Mouse (Mus musculus): ENCODE measurements around the gene Ocln. TPM values are rescaled to one million over a fixed set of nuclear protein-coding genes. Genes with fewer than 3 reads are reported as not detected.
"Not testable (repeated sequence)": the region's sequence is repeated elsewhere in the genome, so short reads cannot be mapped to it uniquely, and the experiment has no call there.

Ocln gene
- polyA plus RNA-seq, 1 experiment from 2014 or later = 7.4 TPM

DNA sequence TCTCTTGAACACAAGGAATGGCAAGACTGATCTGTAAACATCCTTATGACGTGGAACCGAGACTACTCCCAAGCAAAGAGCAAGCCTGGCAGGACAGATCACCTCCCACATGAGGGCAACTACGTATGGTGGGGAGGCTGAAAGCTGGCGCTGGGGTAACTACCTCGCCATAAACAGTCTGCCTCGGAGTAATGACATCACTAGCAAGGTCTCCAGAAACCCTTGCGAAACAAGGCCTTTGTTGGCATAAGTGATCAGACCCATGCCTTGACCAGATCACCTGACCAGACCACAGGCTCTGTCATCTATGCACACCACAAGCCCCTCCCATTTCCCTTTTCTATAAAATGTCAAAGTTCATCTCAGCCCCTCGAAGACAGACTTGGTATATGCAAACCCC, 59.2 kb downstream of the Ocln start:
- Histone ChIP-seq H3K4me1 (ENCODE audit: control insufficient read depth, insufficient read depth, low read length) (no peaks in the 10 kb centered on the region), H3K9me3 (ENCODE audit: control insufficient read depth, low read length) (no peaks in the 10 kb centered on the region), H3K4me2 (ENCODE audit: low read depth, low read length) (no peak overlapping the region), H3K9ac (ENCODE audit: low read depth, low read length) (no peak overlapping the region), H3K4me3 (ENCODE audit: low read depth, low read length) (no peak overlapping the region), H3K36me3 (ENCODE audit: control insufficient read depth, insufficient read depth, low read length) (peaks cover 10% of the 10 kb centered on the region), H3K27me3 (replicated peaks; ENCODE audit: control insufficient read depth, insufficient read depth, low read length) (no peaks in the 10 kb centered on the region), H3K27ac (replicated peaks; ENCODE audit: low read depth, low read length) (no peak overlapping the region)
- ATAC-seq (ENCODE audit: low read depth) (no peak), DNase-seq (ENCODE audit: low spot score) (no peak)
- WGBS = 77% methylated on average over 8 of the region's 8 CpGs

DNA sequence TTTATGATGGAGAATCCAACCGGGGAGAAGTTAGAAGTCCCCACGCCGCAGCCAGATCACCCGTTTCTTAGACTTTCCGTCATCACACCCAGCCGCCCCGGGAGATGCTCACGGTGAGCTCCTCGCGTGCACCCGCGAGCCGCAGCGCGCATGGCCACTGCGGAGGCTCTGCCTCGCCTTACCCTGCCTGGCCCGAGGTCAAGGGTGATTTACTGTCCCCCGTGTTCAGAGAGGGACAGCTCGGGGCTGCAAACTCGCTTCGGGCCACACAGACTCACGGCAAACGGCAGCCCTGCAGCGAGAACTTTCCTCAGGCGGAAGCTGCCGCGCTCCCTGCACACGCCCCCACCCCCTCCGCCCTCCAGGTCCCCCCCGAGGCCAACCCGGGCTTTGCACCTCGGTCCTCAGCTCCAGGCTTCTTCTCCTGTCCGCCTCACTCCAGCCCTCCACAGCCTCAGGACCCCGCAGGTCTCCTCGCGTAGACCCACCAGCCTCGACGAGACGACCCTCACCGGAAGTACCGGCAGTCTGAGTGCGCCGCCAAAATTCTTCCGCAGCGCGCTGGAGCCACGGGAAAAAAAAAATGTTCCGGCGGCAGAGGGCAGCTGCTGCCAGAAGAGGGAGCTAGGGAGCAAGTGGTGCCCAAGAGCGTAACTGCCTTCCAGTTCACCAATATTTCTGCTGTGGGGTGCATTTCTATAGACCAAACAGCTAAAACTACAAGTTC, 60.3 kb downstream of the Ocln start, which contains the start of gene Gtf2h2:
Gtf2h2 (minus strand) TSS at position 519 of the 727 bp plus-strand sequence.
- Histone ChIP-seq H3K4me3 (ENCODE audit: low read depth, low read length) (peak within 1 kb of the TSS; percentile 92), H3K9me3 (ENCODE audit: control insufficient read depth, low read length) (no peaks in the 10 kb centered on the region), H3K4me1 (ENCODE audit: control insufficient read depth, insufficient read depth, low read length) (no peaks in the 10 kb centered on the region), H3K36me3 (ENCODE audit: control insufficient read depth, insufficient read depth, low read length) (peaks cover 21% of the 10 kb centered on the region), H3K4me2 (ENCODE audit: low read depth, low read length) (peak within 1 kb of the TSS; percentile 76), H3K9ac (ENCODE audit: low read depth, low read length) (peak within 1 kb of the TSS; percentile 88), H3K27ac (replicated peaks; ENCODE audit: low read depth, low read length) (peak within 1 kb of the TSS; percentile 80), H3K27me3 (replicated peaks; ENCODE audit: control insufficient read depth, insufficient read depth, low read length) (no peaks in the 10 kb centered on the region)
- peak; percentile 86 for DNase-seq (ENCODE audit: low spot score)
- peak; percentile 85 for ATAC-seq (ENCODE audit: low read depth)
- under 1% methylated on average over 42 of the region's 51 CpGs for WGBS

DNA sequence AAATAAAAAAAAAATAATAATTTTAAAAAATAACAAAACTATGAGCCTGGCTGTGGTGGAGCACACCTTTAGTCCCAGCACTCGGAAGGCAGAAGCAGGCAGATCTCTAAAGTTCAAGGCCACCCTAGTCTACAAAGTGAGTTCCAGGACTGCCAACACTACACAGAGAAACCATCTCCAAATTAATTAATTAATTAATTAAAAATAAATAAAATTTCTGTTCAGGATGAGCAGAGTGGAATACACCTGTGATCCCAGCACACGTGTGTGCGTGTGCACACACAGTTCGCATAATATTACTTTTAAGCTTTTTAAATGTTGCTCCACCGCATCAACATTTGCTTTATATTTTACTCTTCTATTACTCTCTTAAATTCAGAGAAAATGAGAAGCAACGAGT, 60.9 kb downstream of the Ocln start:
- H3K9me3 ChIP-seq (ENCODE audit: control insufficient read depth, low read length) = no peaks in the 10 kb centered on the region
- ATAC-seq (ENCODE audit: low read depth) = peak; percentile 10; the same call in 1 of the 2 replicates
- 14% methylated on average over 6 of the region's 6 CpGs for WGBS
- peak overlapping the region; percentile 80; the same call in 1 of the 2 replicates for H3K27ac ChIP-seq (replicated peaks; ENCODE audit: low read depth, low read length)
- H3K4me3 ChIP-seq (ENCODE audit: low read depth, low read length) = peak overlapping the region; percentile 92
- no peaks in the 10 kb centered on the region for H3K4me1 ChIP-seq (ENCODE audit: control insufficient read depth, insufficient read depth, low read length)
- peak overlapping the region; percentile 88 for H3K9ac ChIP-seq (ENCODE audit: low read depth, low read length)
- peak overlapping the region; percentile 76 for H3K4me2 ChIP-seq (ENCODE audit: low read depth, low read length)
- no peaks in the 10 kb centered on the region for H3K27me3 ChIP-seq (replicated peaks; ENCODE audit: control insufficient read depth, insufficient read depth, low read length)
- DNase-seq (ENCODE audit: low spot score) = no peak
- peaks cover 27% of the 10 kb centered on the region for H3K36me3 ChIP-seq (ENCODE audit: control insufficient read depth, insufficient read depth, low read length)

DNA sequence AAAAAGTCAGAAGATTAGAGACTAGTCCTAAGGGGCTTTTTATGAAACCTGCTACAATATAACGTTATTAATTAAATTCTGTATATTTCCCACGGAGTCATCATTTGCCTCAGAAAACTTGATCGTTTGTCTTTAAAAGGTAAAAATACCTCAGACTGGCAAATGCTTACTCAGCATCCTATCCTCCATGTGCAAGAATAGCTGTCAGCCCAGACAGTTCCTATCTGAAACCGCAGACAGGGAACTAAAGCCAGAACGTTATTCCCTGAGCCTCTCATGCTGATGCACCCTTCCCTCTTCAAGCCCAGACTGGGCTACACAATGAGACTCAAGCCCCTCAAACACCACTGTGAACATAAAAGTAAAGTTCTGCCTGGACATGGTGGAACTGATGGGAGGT, 62.1 kb downstream of the Ocln start:
- H3K4me2 ChIP-seq (ENCODE audit: low read depth, low read length) = no peak overlapping the region
- H3K9me3 ChIP-seq (ENCODE audit: control insufficient read depth, low read length) = no peaks in the 10 kb centered on the region
- H3K9ac ChIP-seq (ENCODE audit: low read depth, low read length) = no peak overlapping the region
- 89% methylated on average over 5 of the region's 5 CpGs for WGBS
- no peak overlapping the region for H3K27ac ChIP-seq (replicated peaks; ENCODE audit: low read depth, low read length)
- no peak for ATAC-seq (ENCODE audit: low read depth)
- peaks cover 35% of the 10 kb centered on the region for H3K36me3 ChIP-seq (ENCODE audit: control insufficient read depth, insufficient read depth, low read length)
- H3K4me3 ChIP-seq (ENCODE audit: low read depth, low read length) = no peak overlapping the region
- no peaks in the 10 kb centered on the region for H3K4me1 ChIP-seq (ENCODE audit: control insufficient read depth, insufficient read depth, low read length)
- no peaks in the 10 kb centered on the region for H3K27me3 ChIP-seq (replicated peaks; ENCODE audit: control insufficient read depth, insufficient read depth, low read length)
- no peak for DNase-seq (ENCODE audit: low spot score)

DNA sequence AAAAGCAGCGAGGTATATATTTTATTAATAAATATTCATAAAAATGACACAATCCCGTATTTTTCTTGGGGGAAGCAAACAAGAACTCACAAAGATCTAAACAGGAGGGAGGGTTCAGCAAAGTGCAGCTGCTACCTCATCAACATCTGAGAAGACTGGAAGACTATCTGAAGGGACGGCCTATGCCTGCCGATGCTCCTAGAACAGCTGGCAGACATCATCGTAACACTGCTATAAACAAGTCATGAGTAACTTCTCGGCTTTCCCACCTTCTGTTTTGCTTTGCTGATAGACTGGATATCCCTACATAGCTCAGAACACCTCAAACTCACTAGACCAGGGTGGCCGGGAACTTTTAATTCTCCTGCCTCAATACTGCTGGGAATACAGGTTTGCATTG, 68.9 kb downstream of the Ocln start:
- DNase-seq (ENCODE audit: low spot score) (no peak), ATAC-seq (ENCODE audit: low read depth) (no peak)
- no peak overlapping the region for H3K4me2 ChIP-seq (ENCODE audit: low read depth, low read length)
- H3K9ac ChIP-seq (ENCODE audit: low read depth, low read length) = no peak overlapping the region
- H3K27me3 ChIP-seq (replicated peaks; ENCODE audit: control insufficient read depth, insufficient read depth, low read length) = no peaks in the 10 kb centered on the region
- H3K4me1 ChIP-seq (ENCODE audit: control insufficient read depth, insufficient read depth, low read length) = no peaks in the 10 kb centered on the region
- WGBS = 86% methylated on average over 7 of the region's 7 CpGs
- peaks cover 77% of the 10 kb centered on the region for H3K36me3 ChIP-seq (ENCODE audit: control insufficient read depth, insufficient read depth, low read length)
- H3K27ac ChIP-seq (replicated peaks; ENCODE audit: low read depth, low read length) = no peak overlapping the region
- H3K9me3 ChIP-seq (ENCODE audit: control insufficient read depth, low read length) = no peaks in the 10 kb centered on the region
- H3K4me3 ChIP-seq (ENCODE audit: low read depth, low read length) = no peak overlapping the region

DNA sequence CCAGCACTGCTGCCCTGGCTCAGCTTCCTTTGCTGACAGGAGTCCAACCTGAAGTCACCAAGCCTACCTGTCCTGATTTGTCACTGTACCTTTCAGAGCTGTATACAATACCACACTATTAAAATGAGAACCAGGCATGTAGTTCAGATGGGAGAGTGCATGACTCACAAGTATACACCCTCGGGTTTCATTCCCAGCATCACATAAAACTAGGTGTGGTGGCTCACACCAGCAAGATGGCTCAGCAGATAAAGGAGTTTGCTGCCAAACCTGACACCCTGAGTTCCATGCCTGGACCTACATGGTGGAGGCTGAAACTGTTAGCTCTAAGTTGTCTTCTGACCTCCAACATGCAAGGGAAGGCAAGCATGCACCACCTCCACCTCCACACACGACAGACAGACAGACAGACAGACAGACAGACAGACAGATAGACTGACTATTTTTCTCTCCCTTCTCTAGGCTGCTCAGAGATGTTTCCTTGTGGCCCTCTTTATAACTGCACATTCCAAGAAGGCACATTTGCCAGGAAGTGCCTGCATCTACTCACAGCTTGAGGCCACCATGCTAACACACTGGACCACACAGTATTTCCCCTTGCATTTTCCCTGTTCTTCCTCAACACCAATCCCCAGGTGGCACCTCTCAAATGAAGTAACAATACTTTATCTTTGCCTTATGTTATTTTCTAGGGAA, 88.8 kb downstream of the Ocln start:
- ATAC-seq (ENCODE audit: low read depth) = no peak
- peaks cover 57% of the 10 kb centered on the region for H3K36me3 ChIP-seq (ENCODE audit: control insufficient read depth, insufficient read depth, low read length)
- no peak overlapping the region for H3K4me3 ChIP-seq (ENCODE audit: low read depth, low read length)

DNA sequence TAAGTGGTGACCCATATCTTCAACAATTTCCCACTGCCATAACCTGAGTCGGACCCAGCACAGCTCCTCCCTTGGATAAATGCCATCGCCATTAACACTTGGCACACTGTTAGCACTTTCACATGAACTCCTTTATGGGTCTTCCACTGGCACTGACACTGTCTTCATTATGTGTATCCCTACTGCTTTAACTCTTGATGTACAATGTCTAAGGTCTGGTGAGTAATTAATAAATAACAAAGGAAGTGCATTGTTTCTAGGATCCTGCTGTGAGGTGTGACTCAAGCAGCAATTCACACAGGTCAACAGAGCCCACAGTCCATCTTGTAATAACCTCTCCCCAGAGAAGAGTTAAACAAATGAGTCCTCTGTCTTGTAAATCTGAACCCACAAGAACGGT, 91.2 kb downstream of the Ocln start:
- H3K4me1 ChIP-seq (ENCODE audit: control insufficient read depth, insufficient read depth, low read length) = no peaks in the 10 kb centered on the region
- no peak for ATAC-seq (ENCODE audit: low read depth)
- 74% methylated on average over 3 of the region's 3 CpGs for WGBS
- H3K27me3 ChIP-seq (replicated peaks; ENCODE audit: control insufficient read depth, insufficient read depth, low read length) = no peaks in the 10 kb centered on the region
- H3K27ac ChIP-seq (replicated peaks; ENCODE audit: low read depth, low read length) = no peak overlapping the region
- no peak overlapping the region for H3K9ac ChIP-seq (ENCODE audit: low read depth, low read length)
- H3K4me3 ChIP-seq (ENCODE audit: low read depth, low read length) = no peak overlapping the region
- H3K36me3 ChIP-seq (ENCODE audit: control insufficient read depth, insufficient read depth, low read length) = peaks cover 36% of the 10 kb centered on the region
- no peaks in the 10 kb centered on the region for H3K9me3 ChIP-seq (ENCODE audit: control insufficient read depth, low read length)
- no peak for DNase-seq (ENCODE audit: low spot score)
- H3K4me2 ChIP-seq (ENCODE audit: low read depth, low read length) = no peak overlapping the region

More for the DNA sequence above, 88.8 kb downstream of the Ocln start:
- no peak for DNase-seq (ENCODE audit: low spot score)
- peaks cover 14% of the 10 kb centered on the region; the same call in 1 of the 2 replicates for H3K9me3 ChIP-seq (ENCODE audit: control insufficient read depth, low read length)
- H3K27me3 ChIP-seq (replicated peaks; ENCODE audit: control insufficient read depth, insufficient read depth, low read length) = no peaks in the 10 kb centered on the region
- no peak overlapping the region for H3K27ac ChIP-seq (replicated peaks; ENCODE audit: low read depth, low read length)
- H3K4me1 ChIP-seq (ENCODE audit: control insufficient read depth, insufficient read depth, low read length) = no peaks in the 10 kb centered on the region
- H3K4me2 ChIP-seq (ENCODE audit: low read depth, low read length) = no peak overlapping the region
- H3K9ac ChIP-seq (ENCODE audit: low read depth, low read length) = no peak overlapping the region
- WGBS = 84% methylated on average over 2 of the region's 2 CpGs

DNA sequence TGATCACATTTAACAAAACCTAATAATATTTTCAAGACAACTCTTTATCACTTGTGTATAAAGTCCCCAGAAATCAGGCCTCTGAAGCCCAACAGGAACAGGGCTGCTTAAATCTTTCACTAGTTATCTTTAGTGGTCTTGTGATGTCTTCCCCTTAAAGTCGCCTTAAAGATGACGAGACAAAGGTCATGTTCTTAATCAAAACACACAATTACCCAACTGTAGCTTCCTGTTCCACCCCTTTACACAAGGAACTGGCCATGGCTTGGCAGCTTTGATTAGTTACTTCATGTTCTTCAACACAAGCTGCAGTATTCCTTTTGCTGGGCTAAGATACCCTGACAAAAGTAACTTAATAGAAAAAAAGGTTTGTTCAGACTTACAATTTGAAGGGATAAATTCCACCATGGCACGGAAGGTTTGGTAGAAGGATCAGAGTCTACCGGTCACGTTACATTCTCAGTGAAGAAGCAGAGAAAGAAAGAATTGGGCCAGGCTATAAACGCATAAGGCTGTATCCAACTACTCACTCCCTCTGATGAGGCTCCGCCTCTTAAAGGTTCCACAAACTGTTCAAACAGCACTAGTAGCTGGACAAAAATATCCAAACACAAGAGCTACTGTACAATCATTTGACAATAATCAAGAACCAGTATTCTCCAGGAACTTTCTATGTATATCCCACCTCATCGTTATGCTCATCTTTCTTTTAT, 99.9 kb downstream of the Ocln start, which contains the start of gene Naip1:
Naip1 (minus strand) TSS at position 455 of the 713 bp plus-strand sequence.
- H3K4me1 ChIP-seq (ENCODE audit: control insufficient read depth, insufficient read depth, low read length); H3K4me3 ChIP-seq (ENCODE audit: low read depth, low read length); H3K9me3 ChIP-seq (ENCODE audit: control insufficient read depth, low read length); H3K27me3 ChIP-seq (replicated peaks; ENCODE audit: control insufficient read depth, insufficient read depth, low read length); H3K4me2 ChIP-seq (ENCODE audit: low read depth, low read length); ATAC-seq (ENCODE audit: low read depth); H3K27ac ChIP-seq (replicated peaks; ENCODE audit: low read depth, low read length); H3K36me3 ChIP-seq (ENCODE audit: control insufficient read depth, insufficient read depth, low read length); DNase-seq (ENCODE audit: low spot score); H3K9ac ChIP-seq (ENCODE audit: low read depth, low read length): not testable (repeated sequence)
- WGBS = 78% methylated on average over 8 of the region's 8 CpGs
